Mouse (Mus musculus) cortical plate, adult 2 months (tissue): ENCODE results near the gene Cyth3.

Experiments used
- CTCF ChIP-seq: fragments of 200-500 bp; IDR thresholded peaks from 2 replicates; pipeline ENCODE4 v1.5.1; 2011; ENCODE audit warnings: mild to moderate bottlenecking, control low read depth, low read length; ENCODE audit not compliant: insufficient read depth; ENCODE audit errors: extremely low read depth
- POLR2A ChIP-seq: fragments of 200-500 bp; IDR thresholded peaks from 2 replicates; pipeline ENCODE4 v1.6.1; 2011; ENCODE audit warnings: mild to moderate bottlenecking, low read length, control low read depth; ENCODE audit not compliant: insufficient read depth; ENCODE audit errors: extremely low read depth

DNA sequence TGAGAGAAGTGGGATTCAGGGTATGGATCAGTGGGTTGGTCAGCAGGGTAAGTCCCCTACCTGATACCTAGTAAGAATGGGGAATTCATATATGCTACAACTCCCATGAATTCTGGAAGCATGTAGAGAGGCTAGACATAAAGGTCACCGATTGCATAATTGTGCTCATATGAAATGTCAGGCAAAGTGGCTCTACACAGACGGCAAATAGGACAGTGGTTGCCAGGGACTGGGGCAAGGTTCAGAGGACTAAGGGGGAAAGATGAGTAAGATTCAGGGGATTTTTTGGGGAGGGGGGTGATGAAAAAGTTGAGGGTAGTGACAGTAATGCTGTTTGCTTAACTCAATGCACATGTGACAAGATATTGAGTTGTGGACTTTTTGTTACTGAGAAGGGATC, 41.3 kb upstream of the Cyth3 start:
- TF ChIP-seq POLR2A (no peak), CTCF (no peak)
